Mouse (Mus musculus) heart, postnatal 0 days (tissue): ENCODE measurements at regions not wholly inside any gene's neighbourhood (a gene's known extent, or its start where the extent isn't known, plus 50 kb on each side); places are given as distances from the start of the nearest gene placed in this dataset.
"Not testable (repeated sequence)": the region's sequence is repeated elsewhere in the genome, so short reads cannot be mapped to it uniquely, and the experiment has no call there.

ENCODE experiments used
- ATAC-seq: fragments of 200-750 bp; cut with Nextera tagmentation; 2 replicates; pipeline ENCODE4 v1.8.0; 2017; ENCODE audit warnings: low read depth, moderate number of reproducible peaks, moderate library complexity; ENCODE audit not compliant: insufficient read depth
- DNase-seq: peaks from one replicate; pipeline ENCODE4 v3.0.0-alpha.2; 2016; ENCODE audit warnings: low spot score
- H3K27ac ChIP-seq: fragments of 300-500 bp; sonication (generic); 2 replicates; pipeline ENCODE4 v1.5.1; 2014; ENCODE audit warnings: low read depth, mild to moderate bottlenecking
- H3K27me3 ChIP-seq: fragments of 300-500 bp; sonication (generic); 2 replicates; pipeline ENCODE4 v1.6.1; 2014; ENCODE audit warnings: low read length, mixed read lengths; ENCODE audit not compliant: control insufficient read depth, insufficient read depth
- H3K36me3 ChIP-seq: fragments of 300-500 bp; sonication (generic); replicated peaks from 2 replicates; pipeline ENCODE4 v1.6.1; 2014; ENCODE audit warnings: low read length, mixed read lengths; ENCODE audit not compliant: control insufficient read depth, insufficient read depth
- H3K4me1 ChIP-seq: fragments of 300-500 bp; sonication (generic); 2 replicates; pipeline ENCODE4 v1.6.1; 2014; ENCODE audit warnings: antibody characterized with exemption; ENCODE audit not compliant: control insufficient read depth, insufficient read depth
- H3K4me2 ChIP-seq: fragments of 300-500 bp; sonication (generic); 2 replicates; pipeline ENCODE4 v1.6.1; 2014; ENCODE audit warnings: low read depth, mild to moderate bottlenecking, low read length, moderate library complexity
- H3K4me3 ChIP-seq: fragments of 300-500 bp; sonication (generic); 2 replicates; pipeline ENCODE4 v1.5.1; 2014; ENCODE audit warnings: low read depth, low read length
- H3K9ac ChIP-seq: fragments of 300-500 bp; sonication (generic); replicated peaks from 2 replicates; pipeline ENCODE4 v1.6.1; 2014; ENCODE audit warnings: low read depth, low read length, mixed read lengths
- H3K9me3 ChIP-seq: fragments of 300-500 bp; sonication (generic); replicated peaks from 2 replicates; pipeline ENCODE4 v1.6.1; 2016; ENCODE audit warnings: low read length; ENCODE audit not compliant: control insufficient read depth
- CTCF ChIP-seq: IDR thresholded peaks from 2 replicates; pipeline ENCODE4 v1.5.1; 2016; ENCODE audit warnings: antibody characterized with exemption, control low read depth, low read depth
- EP300 ChIP-seq: IDR thresholded peaks from 2 replicates; pipeline ENCODE4 v1.6.1; 2016; ENCODE audit warnings: antibody characterized with exemption, low read depth
- WGBS: fragments of 180-500 bp; shearing (Covaris S2); extraction: QIAGEN DNeasy Blood & Tissue Kit; methylation state at CpG from one replicate; pipeline ENCODE4 v1.1.7; 2014; 5-methylcytosine and 5-hydroxymethylcytosine counted together

GRCm38 (mm10) chr6:89161746-89162145 is 200.7 kb downstream of the Plxna1 start:
- Histone ChIP-seq H3K27me3 (no peaks in the 10 kb centered on the region), H3K9ac (no peak overlapping the region), H3K36me3 (no peaks in the 10 kb centered on the region), H3K4me1 (no peaks in the 10 kb centered on the region), H3K4me2 (no peak overlapping the region), H3K4me3 (no peak overlapping the region), H3K27ac (no peak overlapping the region), H3K9me3 (no peaks in the 10 kb centered on the region)
- no peak for ATAC-seq
- DNase-seq: no peak
- TF ChIP-seq CTCF (no peak), EP300 (no peak)
- WGBS: 88% methylated on average over 1 of the region's 1 CpGs

GRCm38 (mm10) chr6:89169520-89169919 is 192.9 kb downstream of the Plxna1 start:
- Histone ChIP-seq H3K36me3 (no peaks in the 10 kb centered on the region), H3K4me2 (no peak overlapping the region), H3K9ac (no peak overlapping the region), H3K27me3 (no peaks in the 10 kb centered on the region), H3K4me1 (no peaks in the 10 kb centered on the region), H3K9me3 (0 out of 2 replicates have a peak, but pooled peaks cover 4% of the 10 kb centered on the region), H3K27ac (no peak overlapping the region), H3K4me3 (no peak overlapping the region)
- TF ChIP-seq EP300: no peak
- TF ChIP-seq CTCF: no peak
- DNase-seq (no peak), ATAC-seq (no peak)
- WGBS: 68% methylated on average over 2 of the region's 2 CpGs

- not testable (repeated sequence) for ATAC-seq, H3K36me3 ChIP-seq, H3K4me2 ChIP-seq, DNase-seq, H3K4me3 ChIP-seq, H3K9me3 ChIP-seq, H3K27me3 ChIP-seq, H3K9ac ChIP-seq, H3K27ac ChIP-seq, H3K4me1 ChIP-seq
- WGBS: no CpG with 5 or more reads among the region's 7 CpGs
These were observed 177.5 kb downstream of the Plxna1 start for GRCm38 (mm10) chr6:89184920-89185319.

- H3K4me3 ChIP-seq, DNase-seq, H3K27me3 ChIP-seq, H3K9ac ChIP-seq, H3K4me1 ChIP-seq, H3K9me3 ChIP-seq, ATAC-seq, H3K27ac ChIP-seq, H3K36me3 ChIP-seq: not testable (repeated sequence)
- WGBS: 9% methylated on average over 19 of the region's 19 CpGs
- peak overlapping the region; percentile 15; the same call in 1 of the 2 replicates for H3K4me2 ChIP-seq
These were observed 161.7 kb downstream of the Plxna1 start for GRCm38 (mm10) chr6:89200514-89201284.

- WGBS: 63% methylated on average over 3 of the region's 3 CpGs
- no peak overlapping the region for H3K4me2 ChIP-seq
- H3K9me3 ChIP-seq: no peaks in the 10 kb centered on the region
- no peak overlapping the region for H3K4me3 ChIP-seq
- H3K27ac ChIP-seq: no peak overlapping the region
- no peak for DNase-seq
- H3K27me3 ChIP-seq: no peaks in the 10 kb centered on the region
- no peak overlapping the region for H3K9ac ChIP-seq
- TF ChIP-seq EP300: no peak
- no peak for TF ChIP-seq CTCF
- no peaks in the 10 kb centered on the region for H3K36me3 ChIP-seq
- ATAC-seq: no peak
- no peaks in the 10 kb centered on the region for H3K4me1 ChIP-seq
These were observed 147.4 kb downstream of the Plxna1 start for GRCm38 (mm10) chr6:89215021-89215420.

GRCm38 (mm10) chr6:89235416-89236075 is 126.9 kb downstream of the Plxna1 start:
- Histone ChIP-seq H3K4me3 (no peak overlapping the region; the same call in 1 of the 2 replicates), H3K27ac (no peak overlapping the region), H3K27me3 (peaks cover 29% of the 10 kb centered on the region), H3K4me2 (peak overlapping the region; percentile 37; the same call in 1 of the 2 replicates), H3K9ac (no peak overlapping the region), H3K9me3 (no peaks in the 10 kb centered on the region), H3K36me3 (no peaks in the 10 kb centered on the region), H3K4me1 (0 out of 2 replicates have a peak, but pooled peaks cover 15% of the 10 kb centered on the region)
- 43% methylated on average over 27 of the region's 27 CpGs for WGBS
- ATAC-seq (no peak), DNase-seq (no peak)
- TF ChIP-seq EP300: no peak
- TF ChIP-seq CTCF: no peak
